Mouse (Mus musculus) midbrain, embryonic 14.5 days (tissue): ENCODE measurements around the gene A930017K11Rik. TPM values are rescaled to one million over a fixed set of nuclear protein-coding genes. Genes with fewer than 3 reads are reported as not detected.
A peak's percentile ranks its signal among the peaks of the same experiment; 100 is the strongest.

Experiments used
- ATAC-seq: fragments of 200-750 bp; cut with Nextera tagmentation; 2 replicates; pipeline ENCODE4 v1.8.0; 2017; ENCODE audit warnings: moderate number of reproducible peaks, moderate library complexity; ENCODE audit not compliant: low FRiP score, low TSS enrichment
- DNase-seq: peaks from one replicate; pipeline ENCODE4 v3.0.0-alpha.2; 2015
- H3K27ac ChIP-seq: fragments of 300-500 bp; sonication (generic); replicated peaks from 2 replicates; pipeline ENCODE4 v1.5.1; 2014; ENCODE audit warnings: mild to moderate bottlenecking, low read depth, low read length, moderate library complexity
- H3K27me3 ChIP-seq: fragments of 300-500 bp; sonication (generic); 2 replicates; pipeline ENCODE4 v1.6.1; 2014; ENCODE audit warnings: low read length, control low read depth, mixed read lengths; ENCODE audit not compliant: control insufficient read depth, insufficient read depth
- H3K36me3 ChIP-seq: fragments of 300-500 bp; sonication (generic); 2 replicates; pipeline ENCODE4 v1.6.1; 2014; ENCODE audit warnings: low read length, control low read depth; ENCODE audit not compliant: control insufficient read depth, insufficient read depth
- H3K4me1 ChIP-seq: fragments of 300-500 bp; sonication (generic); 2 replicates; pipeline ENCODE4 v1.6.1; 2014; ENCODE audit warnings: mild to moderate bottlenecking, antibody characterized with exemption, low read length, control low read depth; ENCODE audit not compliant: control insufficient read depth, insufficient read depth
- H3K4me2 ChIP-seq: fragments of 300-500 bp; sonication (generic); 2 replicates; pipeline ENCODE4 v1.6.1; 2014; ENCODE audit warnings: mild to moderate bottlenecking, low read length, moderate library complexity
- H3K4me3 ChIP-seq: fragments of 300-500 bp; sonication (generic); replicated peaks from 2 replicates; pipeline ENCODE4 v1.5.1; 2014; ENCODE audit warnings: low read depth, low read length
- H3K9ac ChIP-seq: fragments of 300-500 bp; sonication (generic); replicated peaks from 2 replicates; pipeline ENCODE4 v1.6.1; 2014; ENCODE audit warnings: mild to moderate bottlenecking, low read length, moderate library complexity
- H3K9me3 ChIP-seq: fragments of 300-500 bp; sonication (generic); 2 replicates; pipeline ENCODE4 v1.6.1; 2016; ENCODE audit warnings: low read length, control low read depth, mixed read lengths; ENCODE audit not compliant: control insufficient read depth
- WGBS: fragments of 180-500 bp; shearing (Covaris S2); extraction: QIAGEN DNeasy Blood & Tissue Kit; methylation state at CpG from one replicate; pipeline ENCODE4 v1.1.7; 2014; 5-methylcytosine and 5-hydroxymethylcytosine counted together
- polyA plus RNA-seq: library from polyadenylated mRNA; unstranded; fragments of >200 nt; fragmentation: Nextera tagmentation; extraction: Ambion mirVana; gene quantifications from 2 replicates; pipeline ENCODE4 v1.2.1, GENCODE M21; 2014

The A930017K11Rik gene
- polyA plus RNA-seq, 1 experiment from 2014 or later = 3.3 TPM

DNA sequence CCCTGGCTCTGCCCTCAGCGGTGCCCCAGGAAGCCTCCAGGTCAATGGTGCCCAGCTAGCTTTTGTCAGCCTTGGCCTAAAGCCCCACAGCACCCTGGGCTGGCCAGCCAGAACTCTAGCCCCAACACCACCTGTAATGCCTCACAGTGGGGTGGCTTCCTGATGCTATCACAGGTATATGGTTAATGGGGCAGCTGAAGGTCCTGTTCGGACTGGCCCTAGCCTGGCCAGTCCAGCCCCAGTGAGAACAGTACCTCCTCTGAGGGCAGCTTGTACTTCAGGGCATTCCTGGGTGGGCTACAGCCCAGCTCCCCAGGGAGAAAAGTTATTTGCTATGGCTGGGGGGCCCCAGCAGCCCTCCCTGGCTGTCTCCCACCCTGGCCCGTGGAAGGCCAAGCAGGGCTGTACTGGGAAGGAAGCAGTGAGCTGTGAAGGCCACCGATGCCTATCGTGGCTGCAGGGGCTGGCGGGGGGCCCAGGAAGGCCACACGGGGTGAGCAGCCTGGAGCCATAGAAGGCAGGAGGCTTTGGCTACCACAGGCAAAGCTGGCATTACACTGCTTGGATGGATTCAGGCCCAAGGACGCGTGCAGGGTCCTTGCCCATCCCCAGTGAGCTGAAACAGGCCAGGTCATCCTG, 6.7 kb downstream of the A930017K11Rik start:
- peaks cover 11% of the 10 kb centered on the region; the same call in 1 of the 2 replicates for H3K27me3 ChIP-seq
- H3K9me3 ChIP-seq = no peaks in the 10 kb centered on the region
- H3K9ac ChIP-seq = no peak overlapping the region
- H3K36me3 ChIP-seq = no peaks in the 10 kb centered on the region
- no peak for DNase-seq
- ATAC-seq = no peak
- H3K27ac ChIP-seq = no peak overlapping the region
- 47% methylated on average over 9 of the region's 9 CpGs for WGBS
- H3K4me1 ChIP-seq = peaks cover 10% of the 10 kb centered on the region
- H3K4me3 ChIP-seq = no peak overlapping the region
- no peak overlapping the region for H3K4me2 ChIP-seq

DNA sequence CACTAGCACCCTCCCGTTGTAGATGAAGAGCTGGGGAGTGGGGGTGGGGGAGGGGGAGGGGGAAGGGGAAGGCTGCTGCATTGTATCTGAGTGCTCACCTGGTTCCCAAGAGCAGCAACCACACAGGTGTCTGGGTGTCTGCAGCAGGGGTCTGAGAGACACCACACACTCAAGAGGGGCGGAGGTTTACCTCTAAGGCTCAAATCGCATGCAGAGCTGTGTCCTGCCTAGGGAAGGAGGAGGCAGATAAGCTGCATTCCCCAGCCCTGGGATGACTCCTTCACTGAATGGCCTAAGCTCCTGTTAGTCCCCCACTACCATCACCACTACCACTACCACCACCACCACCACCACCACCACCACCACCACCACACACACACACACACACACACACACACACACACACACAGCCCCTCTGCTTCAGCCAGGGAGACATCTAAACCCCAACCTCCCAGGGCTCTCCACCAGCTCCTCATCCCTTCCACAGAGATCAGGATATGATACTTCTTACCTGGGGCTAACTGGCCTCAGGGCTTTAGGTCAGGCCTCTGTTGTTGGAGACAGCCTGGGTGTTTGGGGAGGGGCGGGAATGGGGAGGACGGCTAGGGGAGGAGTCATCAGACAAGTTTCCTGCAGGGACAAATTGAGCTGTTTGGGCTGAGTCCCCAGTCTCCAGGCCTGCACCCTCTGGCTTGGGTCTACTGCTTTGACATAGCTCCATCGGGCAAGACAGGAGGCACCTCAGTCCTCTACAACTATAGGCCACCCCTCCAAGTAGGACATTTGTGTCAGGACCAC, 7.8 kb downstream of the A930017K11Rik start, which contains the start of the genes Pigq and Nhlrc4:
Gene Pigq, minus strand, starts transcription at position 571 of the 798 bp plus-strand sequence.
Gene Nhlrc4, minus strand, starts transcription at position 596 of the 798 bp plus-strand sequence.
- peaks cover 13% of the 10 kb centered on the region for H3K4me1 ChIP-seq
- no peak within 1 kb of the TSS for H3K9ac ChIP-seq
- H3K4me2 ChIP-seq = no peak within 1 kb of the TSS
- 47% methylated on average over 6 of the region's 6 CpGs for WGBS
- no peak within 1 kb of the TSS for H3K27ac ChIP-seq
- H3K36me3 ChIP-seq = no peaks in the 10 kb centered on the region
- no peaks in the 10 kb centered on the region for H3K9me3 ChIP-seq
- ATAC-seq (no peak), DNase-seq (no peak)
- no peak within 1 kb of the TSS for H3K4me3 ChIP-seq
- no peaks in the 10 kb centered on the region; the same call in 1 of the 2 replicates for H3K27me3 ChIP-seq

DNA sequence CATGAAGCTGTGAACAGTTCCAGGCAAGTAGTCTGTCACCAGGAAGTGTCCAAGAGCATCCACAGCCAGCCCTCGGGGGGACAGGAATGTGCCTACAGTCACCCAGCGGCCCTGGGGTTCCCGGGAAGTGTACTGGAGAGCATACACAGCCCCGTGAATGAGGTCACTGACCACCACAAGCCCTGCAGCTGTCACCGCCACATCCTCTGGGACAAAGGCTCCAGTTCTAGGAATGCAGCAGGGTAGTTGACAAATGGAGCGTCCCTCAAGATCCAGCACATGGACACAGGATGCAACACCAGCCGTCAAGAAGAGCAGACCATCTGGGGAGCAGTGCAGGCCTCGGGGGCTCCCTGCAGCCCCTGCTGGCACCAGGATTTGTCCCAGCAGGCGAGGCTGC, 8.6 kb downstream of the A930017K11Rik start:
- Histone ChIP-seq H3K27ac (no peak overlapping the region), H3K4me3 (no peak overlapping the region), H3K4me1 (peaks cover 13% of the 10 kb centered on the region), H3K36me3 (no peaks in the 10 kb centered on the region), H3K4me2 (no peak overlapping the region), H3K27me3 (no peaks in the 10 kb centered on the region; the same call in 1 of the 2 replicates), H3K9me3 (no peaks in the 10 kb centered on the region), H3K9ac (no peak overlapping the region)
- 81% methylated on average over 9 of the region's 9 CpGs for WGBS
- DNase-seq (no peak), ATAC-seq (no peak)

DNA sequence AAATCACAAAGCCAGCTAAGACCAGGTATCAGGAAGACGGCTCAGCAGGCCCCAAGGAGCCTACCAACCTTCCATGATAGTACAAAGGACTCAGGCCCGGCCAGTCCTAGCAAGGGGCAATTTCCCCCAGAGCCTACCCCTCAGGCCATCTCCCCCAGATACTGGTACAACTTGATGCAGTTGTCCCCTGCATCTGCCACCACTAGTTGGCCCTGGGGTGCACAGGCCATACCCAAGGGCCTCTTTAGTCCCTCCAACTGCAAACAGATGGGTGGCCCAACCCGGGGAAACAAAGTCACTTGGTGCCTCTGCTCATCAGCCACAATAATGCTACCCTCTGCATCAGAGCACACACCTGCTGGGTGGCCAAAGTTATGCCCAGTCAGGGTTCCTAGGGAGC, 9.1 kb downstream of the A930017K11Rik start:
- no peak for ATAC-seq
- no peak overlapping the region for H3K27ac ChIP-seq
- H3K36me3 ChIP-seq = no peaks in the 10 kb centered on the region
- no peak overlapping the region for H3K4me2 ChIP-seq
- no peak overlapping the region for H3K4me3 ChIP-seq
- peaks cover 13% of the 10 kb centered on the region for H3K4me1 ChIP-seq
- 87% methylated on average over 3 of the region's 3 CpGs for WGBS
- no peak overlapping the region for H3K9ac ChIP-seq
- no peaks in the 10 kb centered on the region; the same call in 1 of the 2 replicates for H3K27me3 ChIP-seq
- H3K9me3 ChIP-seq = no peaks in the 10 kb centered on the region
- DNase-seq = no peak

DNA sequence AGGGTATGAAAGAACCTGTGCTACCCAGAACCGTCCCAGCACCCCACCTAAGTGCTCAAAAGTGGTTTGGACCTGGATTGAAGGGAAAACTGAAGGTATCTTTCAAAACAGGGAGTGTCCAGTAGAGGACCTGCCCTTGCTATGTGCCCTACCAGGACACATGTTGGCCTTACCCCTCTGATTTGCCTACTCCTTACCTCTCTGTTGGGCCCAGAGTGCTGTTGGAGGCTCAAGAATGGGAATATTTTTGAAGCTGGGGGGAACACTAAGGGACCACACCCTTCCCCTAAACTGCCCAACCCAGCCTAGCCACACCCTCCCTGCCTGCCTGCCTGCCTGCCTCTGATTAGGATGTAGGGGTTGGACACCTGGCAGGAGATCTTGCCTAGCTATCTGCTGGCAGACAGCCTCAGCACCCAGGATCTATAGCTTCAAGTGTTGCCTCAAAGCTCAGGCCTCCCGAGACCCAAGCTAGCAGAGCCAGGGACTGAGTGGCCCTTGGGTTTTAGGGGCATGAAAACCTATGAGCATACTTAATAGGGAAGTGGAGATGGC, 9.7 kb downstream of the A930017K11Rik start:
- 94% methylated on average over 2 of the region's 2 CpGs for WGBS
- Histone ChIP-seq H3K27ac (no peak overlapping the region), H3K9ac (no peak overlapping the region), H3K9me3 (no peaks in the 10 kb centered on the region), H3K4me3 (no peak overlapping the region), H3K27me3 (no peaks in the 10 kb centered on the region), H3K4me1 (peaks cover 13% of the 10 kb centered on the region), H3K4me2 (no peak overlapping the region), H3K36me3 (no peaks in the 10 kb centered on the region)
- ATAC-seq (no peak), DNase-seq (no peak)

DNA sequence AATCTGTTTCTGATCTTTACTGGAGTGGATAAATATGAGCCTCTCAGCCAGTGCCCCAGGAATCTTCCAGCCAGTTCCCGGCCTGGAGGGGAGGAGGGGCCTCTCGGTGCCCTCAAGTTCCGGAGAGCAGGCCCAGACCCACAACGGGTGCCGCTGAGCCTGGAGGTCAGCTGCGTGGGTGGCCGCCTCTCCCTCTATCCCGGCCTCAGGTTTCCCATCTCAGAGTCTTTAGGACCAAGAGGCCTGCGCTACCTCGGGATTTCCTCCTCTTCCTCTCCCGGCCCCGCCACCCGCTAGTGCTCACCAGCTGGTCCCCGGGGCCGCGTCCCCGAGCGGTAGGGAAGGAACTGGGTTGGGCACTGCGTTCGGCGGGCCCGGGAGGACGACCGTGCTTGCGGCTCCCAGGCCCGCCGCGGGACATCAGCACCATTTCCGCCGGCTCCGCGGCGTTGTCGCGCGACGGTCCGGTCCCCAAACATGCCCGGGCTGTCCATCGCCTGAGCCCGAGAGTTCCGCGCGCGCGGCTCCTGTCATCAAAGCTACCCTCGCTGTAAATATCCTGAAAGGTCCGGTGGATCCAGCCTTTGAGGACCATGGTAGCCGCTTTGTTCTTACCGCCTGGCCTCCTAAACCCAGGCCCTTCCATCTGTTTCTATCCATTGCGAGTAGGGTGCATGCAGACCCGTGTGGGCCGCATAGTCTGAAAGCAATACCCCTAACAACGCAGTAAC, 10.7 kb downstream of the A930017K11Rik start:
- H3K4me3 ChIP-seq = peak overlapping the region; percentile 79
- 4% methylated on average over 54 of the region's 54 CpGs for WGBS

DNA sequence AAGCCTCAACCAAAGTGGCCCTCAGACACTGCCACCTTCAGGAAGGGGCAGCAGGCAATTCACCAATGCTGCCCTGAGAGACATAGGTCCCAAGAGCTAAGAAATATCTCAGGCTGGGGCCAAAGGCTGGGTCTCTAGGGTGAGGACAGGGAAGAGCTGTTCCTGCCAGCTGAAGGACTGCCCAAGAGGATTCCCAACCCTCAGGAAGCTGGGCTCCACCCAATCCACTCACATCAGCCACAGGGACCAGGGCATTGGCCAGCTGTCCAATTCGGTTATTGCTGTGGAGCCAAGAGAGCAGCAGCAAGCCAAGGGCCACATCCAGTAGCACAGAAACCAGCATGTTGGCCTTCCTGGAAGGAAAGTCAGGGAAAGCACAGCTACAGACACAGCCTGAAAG, 17.8 kb downstream of the A930017K11Rik start:
- no peak overlapping the region for H3K9ac ChIP-seq

More for the DNA sequence above, 10.7 kb downstream of the A930017K11Rik start:
- H3K9ac ChIP-seq = peak overlapping the region; percentile 92
- peaks cover 13% of the 10 kb centered on the region for H3K4me1 ChIP-seq
- H3K27ac ChIP-seq = peak overlapping the region; percentile 84
- H3K27me3 ChIP-seq = no peaks in the 10 kb centered on the region
- peak overlapping the region; percentile 83 for H3K4me2 ChIP-seq
- H3K9me3 ChIP-seq = no peaks in the 10 kb centered on the region
- H3K36me3 ChIP-seq = peaks cover 8% of the 10 kb centered on the region
- DNase-seq (peak; percentile 86), ATAC-seq (peak; percentile 46; the same call in 1 of the 2 replicates)

DNA sequence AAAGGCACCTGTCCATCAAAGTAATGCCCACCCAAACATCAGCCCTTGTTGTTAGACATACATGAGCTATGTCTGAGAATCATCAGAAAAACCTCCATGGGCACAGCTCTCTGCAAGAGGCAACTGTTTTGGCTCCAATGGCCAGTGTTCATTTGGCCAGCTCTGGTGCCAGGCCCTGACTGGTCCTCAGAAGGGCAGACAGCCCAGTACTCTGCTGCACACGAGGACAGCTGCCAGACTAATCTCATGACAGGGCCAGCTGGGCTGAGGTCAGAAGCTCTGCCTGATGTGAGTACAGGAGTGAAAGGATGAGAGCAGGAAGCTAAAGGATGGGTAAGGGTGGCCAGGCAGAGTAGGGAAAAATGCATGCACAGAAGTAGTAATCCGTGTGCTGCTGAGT, 27.0 kb downstream of the A930017K11Rik start:
- no peak overlapping the region for H3K4me2 ChIP-seq
- no peaks in the 10 kb centered on the region for H3K27me3 ChIP-seq
- H3K27ac ChIP-seq = no peak overlapping the region
- no peak for DNase-seq
- peaks cover 36% of the 10 kb centered on the region for H3K36me3 ChIP-seq
- H3K9me3 ChIP-seq = no peaks in the 10 kb centered on the region
- WGBS = 75% methylated on average over 2 of the region's 2 CpGs
- H3K4me3 ChIP-seq = no peak overlapping the region
- ATAC-seq = no peak
- no peaks in the 10 kb centered on the region for H3K4me1 ChIP-seq
- H3K9ac ChIP-seq = no peak overlapping the region

More for the DNA sequence above, 17.8 kb downstream of the A930017K11Rik start:
- ATAC-seq = no peak
- H3K27ac ChIP-seq = no peak overlapping the region
- DNase-seq = no peak
- no peaks in the 10 kb centered on the region for H3K4me1 ChIP-seq
- no peak overlapping the region for H3K4me2 ChIP-seq
- H3K36me3 ChIP-seq = peaks cover 74% of the 10 kb centered on the region
- no peaks in the 10 kb centered on the region for H3K27me3 ChIP-seq
- H3K9me3 ChIP-seq = no peaks in the 10 kb centered on the region
- H3K4me3 ChIP-seq = no peak overlapping the region
- WGBS = 100% methylated on average over 1 of the region's 1 CpGs
